Mouse (Mus musculus) cerebellum, adult 9-10 months (tissue): ENCODE results near the gene Aqp5.

Experiments used
- DNase-seq: peaks from one replicate; pipeline ENCODE4 v3.0.0; 2022

Aqp5 gene

GRCm38 (mm10) chr15:99638124-99638485, 47.5 kb downstream of the Aqp5 start:
- no peak for DNase-seq

DNA sequence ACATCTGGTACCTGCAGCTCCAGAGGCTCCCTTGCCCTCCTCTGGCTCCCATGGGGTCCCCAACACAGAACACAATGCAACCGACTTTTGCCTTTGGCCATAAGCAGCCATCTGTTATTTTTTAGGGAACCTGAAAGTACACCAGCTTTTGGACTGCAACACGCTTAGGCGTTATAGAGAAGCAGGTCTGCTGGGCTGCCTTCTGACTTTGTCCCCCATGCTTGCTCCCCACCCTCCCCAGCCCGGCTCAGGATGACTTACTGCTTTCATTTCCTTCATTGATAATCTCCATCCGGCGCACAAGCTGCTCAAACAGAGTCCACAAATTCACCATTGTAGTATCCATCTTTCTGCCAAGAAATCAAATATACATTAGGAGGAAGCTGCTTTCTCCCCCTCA, 52.0 kb downstream of the Aqp5 start:
- no peak for DNase-seq

GRCm38 (mm10) chr15:99643832-99644231, 53.2 kb downstream of the Aqp5 start:
- DNase-seq, result no peak
